Mouse (Mus musculus): ENCODE measurements around the gene Lrig1. TPM values are rescaled to one million over a fixed set of nuclear protein-coding genes. Genes with fewer than 3 reads are reported as not detected.

Gene Lrig1
- polyA plus RNA-seq, 1 experiment from 2014 or later, result 17.1 TPM

DNA sequence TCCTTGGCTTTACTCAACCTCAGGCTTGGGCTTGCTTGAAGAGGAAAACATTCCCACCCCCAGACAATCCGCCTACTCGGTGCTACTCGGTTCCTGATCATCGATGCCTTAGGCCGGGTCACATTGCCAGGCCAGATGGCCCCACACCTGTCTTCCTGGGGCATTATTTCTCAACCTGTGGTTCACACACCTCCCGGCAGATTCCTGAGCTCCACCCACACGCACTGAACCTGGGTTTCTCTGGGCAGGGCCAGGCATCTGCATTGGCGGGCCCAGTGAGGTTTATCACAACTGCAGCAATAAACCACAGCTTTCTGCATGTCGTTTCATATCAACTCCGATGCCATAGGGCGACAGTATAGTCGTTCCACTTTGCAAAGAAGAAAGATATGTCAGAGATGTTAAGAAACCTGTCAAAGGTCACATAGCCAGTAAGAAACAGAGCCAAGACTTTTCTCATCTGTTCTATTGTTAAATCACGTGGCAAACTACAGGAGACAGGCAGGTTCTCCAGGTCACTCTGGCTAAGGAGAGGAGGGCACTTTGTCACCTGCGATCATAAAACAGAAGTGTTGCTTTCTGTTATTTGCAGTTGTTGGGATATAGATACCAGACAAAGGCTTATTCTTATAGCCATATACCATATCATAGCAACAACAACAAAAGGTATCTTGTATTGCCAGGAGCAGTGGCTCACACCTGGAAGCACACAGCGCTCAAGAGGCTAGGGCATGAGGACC, 18.8 kb upstream of the Lrig1 start:
- no peaks in the 10 kb centered on the region for H3K36me3 ChIP-seq (ENCODE audit: control insufficient read depth, insufficient read depth, low read length)
- no peak overlapping the region for H3K4me2 ChIP-seq (ENCODE audit: low read length)
- no peak overlapping the region for H3K4me3 ChIP-seq (replicated peaks; ENCODE audit: low read depth, low read length)
- H3K9me3 ChIP-seq (ENCODE audit: control insufficient read depth, low read length), result no peaks in the 10 kb centered on the region
- H3K4me1 ChIP-seq (ENCODE audit: control insufficient read depth, insufficient read depth, low read length), result no peaks in the 10 kb centered on the region
- WGBS, result 89% methylated on average over 15 of the region's 15 CpGs
- no peak overlapping the region for H3K9ac ChIP-seq (replicated peaks; ENCODE audit: low read length)
- ATAC-seq (ENCODE audit: low FRiP score, low TSS enrichment) (no peak), DNase-seq (no peak)
- H3K27me3 ChIP-seq (ENCODE audit: control insufficient read depth, insufficient read depth, low read length), result no peaks in the 10 kb centered on the region
- no peak overlapping the region for H3K27ac ChIP-seq (replicated peaks; ENCODE audit: low read depth, low read length)

DNA sequence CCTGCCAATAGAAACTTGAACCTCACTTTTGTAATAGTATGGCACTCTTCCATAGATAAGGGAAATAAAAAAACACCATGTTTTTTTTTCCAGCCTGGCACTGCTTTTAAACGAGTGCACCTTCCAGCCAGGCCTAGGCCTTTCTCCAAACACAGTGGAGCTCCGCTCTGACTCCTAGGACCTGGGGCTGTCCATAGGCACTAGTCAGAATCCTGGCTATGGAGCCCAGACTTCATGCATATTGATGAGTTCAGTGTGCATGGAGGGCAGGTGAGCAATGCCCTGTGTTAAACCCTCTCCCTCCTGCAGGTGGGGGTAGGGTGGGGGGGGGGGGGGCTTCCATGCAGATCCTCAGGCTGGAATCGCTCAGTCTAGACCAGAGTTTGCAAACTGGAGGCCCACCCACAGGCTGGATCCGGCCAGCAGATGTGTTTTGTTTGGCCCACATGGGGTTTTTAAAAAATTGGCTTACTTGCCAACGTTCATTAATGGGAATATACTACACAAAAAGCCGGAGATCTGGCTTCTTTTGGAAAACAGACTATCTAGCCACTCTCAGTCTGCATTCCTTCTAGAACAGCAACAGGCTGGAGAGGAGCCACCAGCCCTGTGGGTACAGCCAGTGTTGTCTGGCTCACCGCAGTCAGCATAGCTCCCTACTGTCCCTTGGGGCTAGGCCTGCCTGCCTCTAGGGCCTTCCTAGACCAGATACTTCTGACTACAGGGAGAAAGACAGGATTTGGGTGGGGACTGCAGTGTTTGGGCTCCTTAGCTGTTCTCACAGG, 17.9 kb upstream of the Lrig1 start:
- ATAC-seq (ENCODE audit: low FRiP score, low TSS enrichment), result no peak; the same call in 1 of the 2 replicates
- Histone ChIP-seq H3K27ac (replicated peaks; ENCODE audit: low read depth, low read length) (no peak overlapping the region; the same call in 1 of the 2 replicates), H3K4me2 (ENCODE audit: low read length) (no peak overlapping the region), H3K4me3 (replicated peaks; ENCODE audit: low read depth, low read length) (no peak overlapping the region), H3K9me3 (ENCODE audit: control insufficient read depth, low read length) (no peaks in the 10 kb centered on the region), H3K36me3 (ENCODE audit: control insufficient read depth, insufficient read depth, low read length) (no peaks in the 10 kb centered on the region), H3K27me3 (ENCODE audit: control insufficient read depth, insufficient read depth, low read length) (no peaks in the 10 kb centered on the region), H3K9ac (replicated peaks; ENCODE audit: low read length) (no peak overlapping the region), H3K4me1 (ENCODE audit: control insufficient read depth, insufficient read depth, low read length) (no peaks in the 10 kb centered on the region)
- WGBS, result 68% methylated on average over 7 of the region's 7 CpGs
- peak; percentile 28 for DNase-seq

DNA sequence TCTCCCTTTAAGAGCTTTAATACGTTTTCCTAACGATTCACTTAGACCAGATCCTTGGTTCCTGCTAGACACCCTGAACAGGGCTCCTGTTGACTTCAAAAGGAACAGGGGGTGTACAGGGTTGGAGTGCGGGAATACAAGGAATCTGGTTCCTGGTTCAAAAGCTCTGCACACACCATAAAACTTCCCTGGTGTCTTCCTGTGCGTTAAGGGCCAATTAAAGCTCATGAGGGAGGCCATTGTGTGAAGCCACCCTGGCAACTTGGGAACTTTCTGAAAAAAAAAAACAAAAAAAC, 15.6 kb upstream of the Lrig1 start:
- Histone ChIP-seq H3K27ac (replicated peaks; ENCODE audit: low read depth, low read length) (no peak overlapping the region), H3K4me2 (ENCODE audit: low read length) (no peak overlapping the region), H3K27me3 (ENCODE audit: control insufficient read depth, insufficient read depth, low read length) (no peaks in the 10 kb centered on the region), H3K9ac (replicated peaks; ENCODE audit: low read length) (no peak overlapping the region), H3K9me3 (ENCODE audit: control insufficient read depth, low read length) (no peaks in the 10 kb centered on the region), H3K4me1 (ENCODE audit: control insufficient read depth, insufficient read depth, low read length) (no peaks in the 10 kb centered on the region), H3K36me3 (ENCODE audit: control insufficient read depth, insufficient read depth, low read length) (no peaks in the 10 kb centered on the region), H3K4me3 (replicated peaks; ENCODE audit: low read depth, low read length) (no peak overlapping the region)
- DNase-seq, result no peak
- ATAC-seq (ENCODE audit: low FRiP score, low TSS enrichment), result no peak
- WGBS, result 46% methylated on average over 4 of the region's 4 CpGs

DNA sequence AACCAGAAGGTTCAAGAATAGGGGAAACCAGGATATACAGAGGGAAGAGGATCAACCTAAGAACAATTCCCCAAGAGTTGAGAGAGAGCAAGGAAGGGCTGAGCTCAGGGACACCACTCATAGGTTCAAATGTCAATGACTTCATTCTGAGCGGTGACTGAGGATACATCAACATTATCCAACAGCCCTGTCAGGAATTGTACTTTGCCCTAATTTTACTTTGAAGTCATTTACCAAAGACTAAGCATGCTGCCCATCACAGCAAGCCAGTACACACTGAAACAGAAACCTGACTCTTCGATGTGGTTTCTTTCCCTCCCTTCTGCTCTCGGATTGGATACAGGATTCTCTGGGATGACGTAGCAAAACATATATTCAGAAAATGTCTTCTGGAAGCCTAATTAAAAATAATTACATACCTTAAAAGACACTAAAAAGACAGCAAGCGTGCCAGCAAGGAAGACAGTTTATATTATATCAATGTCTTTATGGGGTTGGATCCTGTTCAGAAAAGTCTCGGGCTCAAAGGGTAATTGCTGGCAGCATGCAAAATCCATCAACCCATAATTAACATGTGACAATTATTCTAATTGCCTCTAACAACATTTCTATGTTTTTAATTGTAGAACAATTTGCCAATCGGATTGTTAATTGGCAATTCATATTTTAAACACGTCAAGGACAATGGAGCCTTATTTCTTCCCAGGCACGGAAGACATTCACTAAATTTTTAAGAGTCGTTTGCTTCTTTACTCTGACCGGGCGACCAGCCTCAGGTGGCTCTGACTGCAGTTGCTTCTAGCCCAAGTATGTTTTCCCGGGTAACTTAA, 15.1 kb upstream of the Lrig1 start:
- WGBS, result 77% methylated on average over 13 of the region's 13 CpGs
- Histone ChIP-seq H3K9me3 (ENCODE audit: control insufficient read depth, low read length) (no peaks in the 10 kb centered on the region), H3K27me3 (ENCODE audit: control insufficient read depth, insufficient read depth, low read length) (no peaks in the 10 kb centered on the region), H3K9ac (replicated peaks; ENCODE audit: low read length) (no peak overlapping the region), H3K36me3 (ENCODE audit: control insufficient read depth, insufficient read depth, low read length) (no peaks in the 10 kb centered on the region), H3K4me1 (ENCODE audit: control insufficient read depth, insufficient read depth, low read length) (no peaks in the 10 kb centered on the region), H3K4me2 (ENCODE audit: low read length) (no peak overlapping the region), H3K4me3 (replicated peaks; ENCODE audit: low read depth, low read length) (no peak overlapping the region), H3K27ac (replicated peaks; ENCODE audit: low read depth, low read length) (no peak overlapping the region)
- DNase-seq, result no peak
- ATAC-seq (ENCODE audit: low FRiP score, low TSS enrichment), result no peak

DNA sequence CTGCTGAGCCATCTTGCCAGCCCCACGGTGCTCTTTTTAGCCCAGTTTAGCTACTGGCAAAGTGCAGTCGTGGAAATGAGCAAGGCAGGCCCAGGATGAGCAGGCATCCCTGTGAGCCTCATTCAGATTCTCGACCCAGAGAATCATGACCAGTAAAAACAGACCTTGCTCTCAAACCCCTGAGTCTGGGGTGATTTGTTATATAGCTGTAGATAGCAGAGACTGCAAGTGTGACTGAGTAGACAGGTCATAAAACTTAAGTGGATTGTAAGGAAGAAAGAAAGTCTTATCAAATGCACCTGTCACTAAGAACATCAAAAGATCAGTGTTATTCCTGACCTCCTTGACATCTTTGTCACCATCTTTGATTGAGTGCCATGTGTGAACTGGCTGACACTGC, 9.9 kb upstream of the Lrig1 start:
- ATAC-seq (ENCODE audit: low FRiP score, low TSS enrichment) (no peak), DNase-seq (no peak)
- Histone ChIP-seq H3K9ac (replicated peaks; ENCODE audit: low read length) (no peak overlapping the region), H3K27ac (replicated peaks; ENCODE audit: low read depth, low read length) (no peak overlapping the region), H3K9me3 (ENCODE audit: control insufficient read depth, low read length) (no peaks in the 10 kb centered on the region), H3K27me3 (ENCODE audit: control insufficient read depth, insufficient read depth, low read length) (no peaks in the 10 kb centered on the region), H3K36me3 (ENCODE audit: control insufficient read depth, insufficient read depth, low read length) (no peaks in the 10 kb centered on the region), H3K4me3 (replicated peaks; ENCODE audit: low read depth, low read length) (no peak overlapping the region), H3K4me2 (ENCODE audit: low read length) (no peak overlapping the region), H3K4me1 (ENCODE audit: control insufficient read depth, insufficient read depth, low read length) (no peaks in the 10 kb centered on the region)
- 73% methylated on average over 3 of the region's 3 CpGs for WGBS

DNA sequence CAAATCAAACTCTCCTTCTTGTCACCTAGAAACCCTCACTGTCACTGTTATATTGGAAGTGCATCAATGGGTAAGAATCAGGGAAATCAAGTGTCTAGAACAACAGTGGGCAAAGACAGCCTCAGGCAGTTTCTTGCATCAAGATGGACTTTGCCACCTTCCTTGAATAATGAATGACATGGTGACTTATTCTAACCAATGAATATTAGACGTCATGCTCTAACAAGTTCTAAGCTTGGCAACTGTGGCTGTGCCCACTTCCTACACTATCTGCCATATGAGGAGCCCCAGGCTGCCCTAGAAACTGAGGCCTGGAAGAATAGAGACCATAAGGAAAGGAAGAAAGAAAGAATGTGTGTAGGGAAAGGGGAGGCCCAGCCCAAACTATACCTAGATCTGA, 9.2 kb upstream of the Lrig1 start:
- Histone ChIP-seq H3K4me2 (ENCODE audit: low read length) (no peak overlapping the region), H3K9ac (replicated peaks; ENCODE audit: low read length) (no peak overlapping the region), H3K4me1 (ENCODE audit: control insufficient read depth, insufficient read depth, low read length) (no peaks in the 10 kb centered on the region), H3K27ac (replicated peaks; ENCODE audit: low read depth, low read length) (no peak overlapping the region), H3K27me3 (ENCODE audit: control insufficient read depth, insufficient read depth, low read length) (no peaks in the 10 kb centered on the region), H3K36me3 (ENCODE audit: control insufficient read depth, insufficient read depth, low read length) (no peaks in the 10 kb centered on the region), H3K4me3 (replicated peaks; ENCODE audit: low read depth, low read length) (no peak overlapping the region), H3K9me3 (ENCODE audit: control insufficient read depth, low read length) (no peaks in the 10 kb centered on the region)
- 76% methylated on average over 1 of the region's 1 CpGs for WGBS
- ATAC-seq (ENCODE audit: low FRiP score, low TSS enrichment) (no peak), DNase-seq (no peak)

DNA sequence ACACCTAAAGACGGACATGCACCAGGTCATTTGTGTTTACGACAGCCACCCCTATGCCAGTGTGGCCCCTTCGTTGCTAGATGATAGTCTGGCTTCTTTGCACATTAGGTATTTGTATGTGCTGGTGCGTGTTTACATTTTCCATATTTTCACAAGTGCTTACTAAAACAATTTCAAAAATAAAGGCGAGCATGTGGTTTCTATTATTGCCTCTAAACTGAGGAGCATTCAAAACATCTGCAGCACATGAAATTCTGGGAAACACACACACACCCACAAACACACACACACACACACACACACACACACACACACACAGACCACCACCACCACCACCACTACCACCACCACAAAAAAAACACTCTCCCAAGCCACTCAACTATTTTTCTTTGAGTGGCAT, 7.3 kb upstream of the Lrig1 start:
- ATAC-seq (ENCODE audit: low FRiP score, low TSS enrichment), result no peak
- H3K27ac ChIP-seq (replicated peaks; ENCODE audit: low read depth, low read length), result no peak overlapping the region
- 90% methylated on average over 5 of the region's 5 CpGs for WGBS

DNA sequence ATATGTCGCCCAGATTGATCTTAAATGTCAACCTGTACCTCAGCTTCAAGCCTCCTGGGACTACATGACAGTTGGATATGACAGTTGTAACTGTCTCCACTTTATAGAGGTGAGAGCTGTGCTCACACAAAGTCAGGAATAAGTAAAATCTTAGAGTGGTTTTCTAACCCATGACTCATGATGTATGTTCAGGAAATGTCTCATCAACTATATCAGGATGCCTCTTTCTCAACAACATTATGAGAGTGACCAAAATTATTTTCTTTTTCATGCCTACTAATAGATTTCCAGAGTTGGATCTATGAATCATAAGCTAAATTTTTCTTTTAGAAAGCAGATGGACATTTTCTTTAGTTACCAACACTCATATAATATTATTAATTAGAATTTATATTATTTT, 6.0 kb upstream of the Lrig1 start:
- Histone ChIP-seq H3K36me3 (ENCODE audit: control insufficient read depth, insufficient read depth, low read length) (no peaks in the 10 kb centered on the region), H3K4me3 (replicated peaks; ENCODE audit: low read depth, low read length) (no peak overlapping the region), H3K9ac (replicated peaks; ENCODE audit: low read length) (no peak overlapping the region), H3K4me1 (ENCODE audit: control insufficient read depth, insufficient read depth, low read length) (peaks cover 5% of the 10 kb centered on the region; the same call in 1 of the 2 replicates), H3K4me2 (ENCODE audit: low read length) (no peak overlapping the region), H3K9me3 (ENCODE audit: control insufficient read depth, low read length) (no peaks in the 10 kb centered on the region), H3K27me3 (ENCODE audit: control insufficient read depth, insufficient read depth, low read length) (no peaks in the 10 kb centered on the region), H3K27ac (replicated peaks; ENCODE audit: low read depth, low read length) (no peak overlapping the region)
- ATAC-seq (ENCODE audit: low FRiP score, low TSS enrichment), result no peak
- no peak for DNase-seq
- 74% methylated on average over 1 of the region's 1 CpGs for WGBS

More for the DNA sequence above, 7.3 kb upstream of the Lrig1 start:
- H3K4me3 ChIP-seq (replicated peaks; ENCODE audit: low read depth, low read length), result no peak overlapping the region
- DNase-seq, result no peak
- no peaks in the 10 kb centered on the region for H3K4me1 ChIP-seq (ENCODE audit: control insufficient read depth, insufficient read depth, low read length)
- H3K36me3 ChIP-seq (ENCODE audit: control insufficient read depth, insufficient read depth, low read length), result no peaks in the 10 kb centered on the region
- H3K9ac ChIP-seq (replicated peaks; ENCODE audit: low read length), result no peak overlapping the region
- no peaks in the 10 kb centered on the region for H3K27me3 ChIP-seq (ENCODE audit: control insufficient read depth, insufficient read depth, low read length)
- no peaks in the 10 kb centered on the region for H3K9me3 ChIP-seq (ENCODE audit: control insufficient read depth, low read length)
- H3K4me2 ChIP-seq (ENCODE audit: low read length), result no peak overlapping the region
